Mouse (Mus musculus): ENCODE data around the gene Sort1. TPM values are rescaled to one million over a fixed set of nuclear protein-coding genes. Genes with fewer than 3 reads are reported as not detected.
"Not testable (repeated sequence)": the region's sequence is repeated elsewhere in the genome, so short reads cannot be mapped to it uniquely, and the experiment has no call there.

Gene Sort1
- polyA plus RNA-seq (2014; fragmentation: Nextera tagmentation; extraction: Ambion mirVana) = 13.8 and 16.0 TPM in 2 replicates

DNA sequence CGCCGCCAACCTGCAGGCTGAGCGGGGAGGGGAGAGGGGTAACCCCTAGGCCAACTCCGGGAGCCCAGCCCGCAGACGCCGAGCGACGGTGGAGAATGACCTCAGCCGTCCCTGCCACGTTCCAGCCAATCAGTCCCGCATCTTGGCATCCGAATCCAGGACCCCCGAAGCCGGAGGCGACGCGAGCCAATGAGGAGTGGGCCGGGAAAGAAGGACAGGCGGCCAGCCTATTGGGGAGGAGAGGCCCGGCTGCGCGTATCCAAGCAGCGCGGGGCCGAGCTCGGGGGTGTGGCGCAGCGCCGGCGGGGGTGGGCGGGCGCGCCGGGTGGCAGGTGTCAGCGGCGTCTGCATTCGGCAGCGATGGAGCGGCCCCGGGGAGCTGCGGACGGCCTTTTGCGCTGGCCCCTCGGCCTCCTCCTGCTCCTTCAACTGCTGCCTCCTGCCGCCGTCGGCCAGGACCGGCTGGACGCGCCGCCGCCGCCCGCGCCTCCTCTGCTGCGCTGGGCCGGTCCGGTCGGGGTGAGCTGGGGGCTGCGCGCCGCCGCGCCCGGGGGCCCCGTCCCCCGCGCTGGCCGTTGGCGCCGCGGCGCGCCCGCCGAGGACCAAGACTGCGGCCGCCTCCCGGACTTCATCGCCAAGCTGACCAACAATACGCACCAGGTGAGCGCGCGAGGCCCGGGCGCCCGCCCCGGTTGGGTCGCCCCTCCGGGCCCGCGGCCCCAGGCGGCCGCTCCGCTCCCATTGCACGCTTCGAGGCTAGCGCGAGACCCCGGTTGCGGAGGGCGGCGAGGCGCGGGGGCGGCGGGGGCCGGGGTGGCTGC is at the start of gene Sort1:
Gene Sort1, plus strand, starts transcription at position 302 of the 821 bp plus-strand sequence.
- no peaks in the 10 kb centered on the region for H3K36me3 ChIP-seq (replicated peaks; ENCODE audit: control insufficient read depth, insufficient read depth, low read depth, low read length)
- peak within 1 kb of the TSS; percentile 99 for H3K4me2 ChIP-seq (ENCODE audit: low read depth, low read length)
- no peaks in the 10 kb centered on the region for H3K27me3 ChIP-seq (ENCODE audit: control insufficient read depth, insufficient read depth, low read length)
- ATAC-seq (replicated peaks; ENCODE audit: insufficient number of reproducible peaks, low FRiP score, low TSS enrichment, low read depth) (peak; percentile 99), DNase-seq (ENCODE audit: low spot score) (peak; percentile 98)
- WGBS = under 1% methylated on average over 99 of the region's 109 CpGs
- H3K27ac ChIP-seq (replicated peaks; ENCODE audit: low read depth, low read length) = peak within 1 kb of the TSS; percentile 70
- peak within 1 kb of the TSS; percentile 85 for H3K4me3 ChIP-seq (ENCODE audit: low read depth, low read length)
- H3K9ac ChIP-seq (replicated peaks; ENCODE audit: low read length) = peak within 1 kb of the TSS; percentile 80
- no peaks in the 10 kb centered on the region for H3K9me3 ChIP-seq (replicated peaks; ENCODE audit: control insufficient read depth, low read length)
- H3K4me1 ChIP-seq (ENCODE audit: control insufficient read depth, insufficient read depth, low read length) = peaks cover 11% of the 10 kb centered on the region

DNA sequence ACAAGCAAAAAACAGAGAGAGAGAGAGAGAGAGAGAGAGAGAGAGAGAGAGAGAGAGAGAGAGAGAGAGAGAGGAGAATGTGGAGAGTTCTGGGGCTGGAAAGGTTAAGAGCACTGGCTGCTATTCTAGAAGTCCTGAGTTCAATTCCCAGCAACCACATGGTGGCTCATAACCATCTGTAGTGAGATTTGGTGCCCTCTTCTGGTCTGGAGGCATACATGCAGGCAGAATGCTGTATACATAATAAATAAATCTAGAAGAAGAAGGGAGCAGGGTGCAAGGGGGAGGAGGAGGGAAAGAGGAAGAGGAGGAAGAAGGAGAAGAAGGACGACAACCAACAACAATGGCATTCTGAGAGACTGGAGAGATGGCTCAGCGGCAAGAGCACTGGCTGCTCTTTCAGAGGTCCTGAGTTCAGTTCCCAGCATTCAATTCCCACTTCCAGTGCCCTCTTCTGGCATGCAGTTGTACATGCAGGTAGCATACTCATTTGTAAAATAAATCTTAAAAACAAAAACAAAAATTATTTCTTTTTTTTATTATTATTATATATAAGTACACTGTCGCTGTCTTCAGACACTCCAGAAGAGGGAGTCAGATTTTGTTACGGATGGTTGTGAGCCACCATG is 46.3 kb upstream of the Sort1 start:
- not testable (repeated sequence) for H3K4me1 ChIP-seq (ENCODE audit: control insufficient read depth, insufficient read depth, low read length); H3K27ac ChIP-seq (replicated peaks; ENCODE audit: low read depth, low read length); H3K27me3 ChIP-seq (ENCODE audit: control insufficient read depth, insufficient read depth, low read length); H3K4me3 ChIP-seq (ENCODE audit: low read depth, low read length); H3K9ac ChIP-seq (replicated peaks; ENCODE audit: low read length); H3K4me2 ChIP-seq (ENCODE audit: low read depth, low read length); H3K9me3 ChIP-seq (replicated peaks; ENCODE audit: control insufficient read depth, low read length); ATAC-seq (replicated peaks; ENCODE audit: insufficient number of reproducible peaks, low FRiP score, low TSS enrichment, low read depth); DNase-seq (ENCODE audit: low spot score); H3K36me3 ChIP-seq (replicated peaks; ENCODE audit: control insufficient read depth, insufficient read depth, low read depth, low read length)
- WGBS = 85% methylated on average over 4 of the region's 4 CpGs

DNA sequence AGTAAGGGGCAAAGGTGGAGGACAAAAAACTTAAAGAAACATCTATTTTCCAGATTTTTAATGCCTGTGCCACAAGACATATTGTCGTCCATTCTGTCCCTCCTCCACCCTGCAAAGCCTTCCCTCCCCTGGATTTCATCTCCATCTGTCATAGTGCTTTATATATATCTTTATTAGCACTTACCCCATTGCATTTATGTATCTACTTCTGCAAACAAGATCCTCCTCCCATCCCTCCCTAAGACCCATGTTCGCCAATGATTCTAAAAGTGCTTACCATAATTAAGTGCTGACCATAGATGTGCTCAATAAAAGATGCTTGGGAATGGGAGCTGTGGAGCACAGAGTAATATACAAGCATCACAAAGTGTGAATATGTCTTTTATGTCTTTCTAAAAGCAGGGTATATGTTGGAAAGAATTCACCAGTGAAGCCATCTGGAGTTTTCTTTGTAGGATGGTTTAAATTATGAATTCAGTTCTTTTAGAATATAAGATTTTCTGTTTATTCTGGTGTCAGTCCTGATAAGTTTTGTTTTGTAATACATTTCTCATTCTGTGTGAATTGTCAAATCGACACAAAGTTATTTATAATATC is 42.5 kb upstream of the Sort1 start:
- Histone ChIP-seq H3K9me3 (replicated peaks; ENCODE audit: control insufficient read depth, low read length) (no peaks in the 10 kb centered on the region), H3K4me1 (ENCODE audit: control insufficient read depth, insufficient read depth, low read length) (no peaks in the 10 kb centered on the region), H3K4me2 (ENCODE audit: low read depth, low read length) (no peak overlapping the region), H3K27ac (replicated peaks; ENCODE audit: low read depth, low read length) (no peak overlapping the region), H3K36me3 (replicated peaks; ENCODE audit: control insufficient read depth, insufficient read depth, low read depth, low read length) (no peaks in the 10 kb centered on the region), H3K27me3 (ENCODE audit: control insufficient read depth, insufficient read depth, low read length) (no peaks in the 10 kb centered on the region), H3K9ac (replicated peaks; ENCODE audit: low read length) (no peak overlapping the region), H3K4me3 (ENCODE audit: low read depth, low read length) (no peak overlapping the region)
- DNase-seq (ENCODE audit: low spot score) (no peak), ATAC-seq (replicated peaks; ENCODE audit: insufficient number of reproducible peaks, low FRiP score, low TSS enrichment, low read depth) (no peak)
- WGBS = 93% methylated on average over 3 of the region's 3 CpGs

DNA sequence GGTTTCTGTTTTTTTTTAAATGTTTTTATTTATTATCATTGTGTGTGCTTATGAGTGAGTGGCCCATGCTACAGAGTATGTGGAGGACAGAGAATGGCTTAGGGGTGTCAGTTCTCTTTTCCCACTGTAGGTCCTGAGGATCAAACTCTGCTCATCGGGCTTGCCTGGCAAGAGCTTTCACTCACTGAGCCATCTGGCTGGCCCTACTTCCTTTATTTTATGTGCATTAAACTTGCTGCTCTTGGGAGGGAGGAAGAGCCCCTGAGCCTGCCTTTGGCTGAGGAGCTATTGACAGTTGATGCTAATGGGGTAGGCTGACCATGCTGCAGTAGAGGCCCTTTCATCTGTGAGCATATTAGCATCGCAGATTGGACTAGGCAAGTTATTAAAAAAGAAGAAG is 37.0 kb upstream of the Sort1 start:
- no peaks in the 10 kb centered on the region for H3K27me3 ChIP-seq (ENCODE audit: control insufficient read depth, insufficient read depth, low read length)
- ATAC-seq (replicated peaks; ENCODE audit: insufficient number of reproducible peaks, low FRiP score, low TSS enrichment, low read depth) = no peak
- H3K9me3 ChIP-seq (replicated peaks; ENCODE audit: control insufficient read depth, low read length) = no peaks in the 10 kb centered on the region
- no peak overlapping the region for H3K9ac ChIP-seq (replicated peaks; ENCODE audit: low read length)
- no peaks in the 10 kb centered on the region for H3K4me1 ChIP-seq (ENCODE audit: control insufficient read depth, insufficient read depth, low read length)
- H3K4me2 ChIP-seq (ENCODE audit: low read depth, low read length) = no peak overlapping the region
- no peak overlapping the region for H3K4me3 ChIP-seq (ENCODE audit: low read depth, low read length)
- 94% methylated on average over 2 of the region's 2 CpGs for WGBS
- H3K36me3 ChIP-seq (replicated peaks; ENCODE audit: control insufficient read depth, insufficient read depth, low read depth, low read length) = no peaks in the 10 kb centered on the region
- no peak overlapping the region for H3K27ac ChIP-seq (replicated peaks; ENCODE audit: low read depth, low read length)
- no peak for DNase-seq (ENCODE audit: low spot score)

DNA sequence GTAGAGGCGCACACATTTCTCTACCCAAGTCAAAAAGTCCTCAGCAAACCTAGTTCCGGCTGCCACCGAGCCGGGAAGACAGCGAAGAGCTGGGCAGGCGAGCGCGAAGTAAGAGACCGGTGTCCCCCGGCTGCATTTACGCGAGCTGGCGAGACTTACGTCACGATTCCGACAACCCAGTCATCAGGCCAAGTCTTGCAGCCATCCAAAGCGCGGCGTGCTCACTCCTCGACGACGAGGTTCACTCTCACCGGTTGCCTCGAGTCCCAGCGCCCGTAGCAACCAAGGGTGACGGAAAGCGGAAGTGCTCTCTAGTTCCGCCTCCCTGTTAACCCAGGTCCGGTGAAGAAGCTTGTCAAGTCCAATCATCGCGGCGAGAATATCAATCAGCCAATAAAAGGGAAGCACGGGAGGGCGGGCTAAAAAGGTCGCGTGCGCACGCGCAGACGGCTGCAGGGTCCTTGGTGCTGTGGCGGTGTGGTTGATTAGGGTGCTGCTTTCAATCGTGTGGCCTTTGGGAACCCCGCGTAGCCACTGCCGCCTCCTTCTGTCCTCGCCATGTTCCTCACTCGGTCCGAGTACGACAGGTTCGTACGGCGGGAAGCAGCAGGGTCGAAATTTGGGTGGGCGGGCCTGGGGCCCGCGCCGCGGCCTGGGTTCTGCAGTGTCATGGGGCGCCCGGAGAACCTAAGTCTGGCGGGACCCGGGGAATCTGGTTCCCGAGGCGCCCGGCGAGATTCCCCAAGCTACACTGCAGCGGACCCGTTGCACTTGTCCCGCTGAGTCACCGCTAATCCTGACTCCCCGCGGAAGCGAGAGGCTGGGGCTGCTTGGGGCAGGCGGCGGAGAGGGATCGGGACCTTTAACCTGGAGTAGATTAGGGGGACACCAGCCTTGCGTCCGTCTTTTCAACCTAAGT is 26.9 kb upstream of the Sort1 start, which contains the start of gene Psma5:
Gene Psma5, plus strand, starts transcription at position 208 of the 919 bp plus-strand sequence.
- Histone ChIP-seq H3K36me3 (replicated peaks; ENCODE audit: control insufficient read depth, insufficient read depth, low read depth, low read length) (no peaks in the 10 kb centered on the region), H3K9ac (replicated peaks; ENCODE audit: low read length) (peak within 1 kb of the TSS; percentile 77), H3K4me3 (ENCODE audit: low read depth, low read length) (peak within 1 kb of the TSS; percentile 93), H3K9me3 (replicated peaks; ENCODE audit: control insufficient read depth, low read length) (no peaks in the 10 kb centered on the region), H3K4me1 (ENCODE audit: control insufficient read depth, insufficient read depth, low read length) (no peaks in the 10 kb centered on the region), H3K4me2 (ENCODE audit: low read depth, low read length) (peak within 1 kb of the TSS; percentile 61), H3K27me3 (ENCODE audit: control insufficient read depth, insufficient read depth, low read length) (no peaks in the 10 kb centered on the region), H3K27ac (replicated peaks; ENCODE audit: low read depth, low read length) (no peak within 1 kb of the TSS; the same call in 1 of the 2 replicates)
- DNase-seq (ENCODE audit: low spot score) (peak; percentile 99), ATAC-seq (replicated peaks; ENCODE audit: insufficient number of reproducible peaks, low FRiP score, low TSS enrichment, low read depth) (peak; percentile 99)
- WGBS = under 1% methylated on average over 79 of the region's 79 CpGs

DNA sequence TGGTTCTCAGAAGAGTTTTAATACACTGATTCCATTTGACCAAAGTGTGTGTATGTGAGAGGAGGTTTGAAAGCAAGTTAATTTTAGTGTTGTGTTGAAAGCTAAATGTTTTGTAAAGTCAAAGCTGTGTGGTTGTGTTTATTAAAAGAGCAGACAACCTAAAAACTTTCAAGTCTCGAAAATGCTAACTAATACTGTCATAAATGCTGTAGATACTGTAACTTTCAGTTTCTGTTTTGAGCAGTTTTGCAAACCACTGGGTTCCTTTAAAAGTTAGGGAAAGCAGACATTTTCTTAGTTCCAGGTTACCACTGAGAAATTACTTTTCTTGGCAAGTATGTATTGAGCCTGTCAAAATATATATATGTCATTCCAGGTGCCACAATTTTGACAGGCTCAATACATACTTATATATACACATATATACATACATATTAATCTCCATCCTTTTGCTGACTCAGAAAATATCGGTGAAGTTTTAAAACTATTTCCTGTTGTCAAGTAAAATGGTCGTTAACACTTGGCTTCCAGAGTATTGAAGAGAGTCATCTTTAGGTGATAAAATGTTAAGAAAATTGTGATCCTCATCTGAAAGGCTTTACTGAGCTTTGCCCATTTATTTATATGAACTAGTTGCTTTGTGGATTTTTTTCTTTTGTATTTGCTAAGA is 25.9 kb upstream of the Sort1 start:
- no peaks in the 10 kb centered on the region for H3K9me3 ChIP-seq (replicated peaks; ENCODE audit: control insufficient read depth, low read length)
- H3K4me3 ChIP-seq (ENCODE audit: low read depth, low read length) = peak overlapping the region; percentile 93
- no peak for DNase-seq (ENCODE audit: low spot score)
- 77% methylated on average over 3 of the region's 3 CpGs for WGBS
- 0 out of 2 replicates have a peak, but pooled peaks cover under 1% of the 10 kb centered on the region for H3K36me3 ChIP-seq (replicated peaks; ENCODE audit: control insufficient read depth, insufficient read depth, low read depth, low read length)
- no peaks in the 10 kb centered on the region for H3K27me3 ChIP-seq (ENCODE audit: control insufficient read depth, insufficient read depth, low read length)
- H3K9ac ChIP-seq (replicated peaks; ENCODE audit: low read length) = peak overlapping the region; percentile 77
- H3K4me2 ChIP-seq (ENCODE audit: low read depth, low read length) = peak overlapping the region; percentile 61
- no peak for ATAC-seq (replicated peaks; ENCODE audit: insufficient number of reproducible peaks, low FRiP score, low TSS enrichment, low read depth)
- H3K4me1 ChIP-seq (ENCODE audit: control insufficient read depth, insufficient read depth, low read length) = no peaks in the 10 kb centered on the region
- H3K27ac ChIP-seq (replicated peaks; ENCODE audit: low read depth, low read length) = no peak overlapping the region

DNA sequence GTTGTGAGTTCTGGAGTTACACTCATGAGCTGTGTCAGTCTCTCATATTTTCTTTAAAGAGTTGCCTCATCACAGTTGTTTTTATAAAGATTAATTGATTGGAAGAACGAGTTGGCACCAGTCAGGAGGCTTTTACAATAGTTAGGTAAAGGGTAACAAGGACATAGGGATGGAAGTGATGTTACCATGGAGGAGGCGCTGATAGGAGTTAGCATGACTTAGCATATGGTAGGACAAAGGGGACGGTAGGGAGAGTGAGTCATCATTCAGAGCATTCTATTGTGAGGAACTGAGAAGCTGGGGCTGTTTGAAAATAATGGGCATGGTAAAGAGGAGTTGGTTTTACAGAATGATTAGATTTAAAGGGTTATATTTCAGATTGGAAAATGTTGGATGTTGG is 24.6 kb upstream of the Sort1 start:
- peaks cover 3% of the 10 kb centered on the region; the same call in 1 of the 2 replicates for H3K36me3 ChIP-seq (replicated peaks; ENCODE audit: control insufficient read depth, insufficient read depth, low read depth, low read length)

More for the DNA sequence above, 24.6 kb upstream of the Sort1 start:
- Histone ChIP-seq H3K4me1 (ENCODE audit: control insufficient read depth, insufficient read depth, low read length) (no peaks in the 10 kb centered on the region), H3K4me2 (ENCODE audit: low read depth, low read length) (no peak overlapping the region), H3K27ac (replicated peaks; ENCODE audit: low read depth, low read length) (no peak overlapping the region), H3K4me3 (ENCODE audit: low read depth, low read length) (no peak overlapping the region), H3K9ac (replicated peaks; ENCODE audit: low read length) (no peak overlapping the region), H3K27me3 (ENCODE audit: control insufficient read depth, insufficient read depth, low read length) (no peaks in the 10 kb centered on the region), H3K9me3 (replicated peaks; ENCODE audit: control insufficient read depth, low read length) (no peaks in the 10 kb centered on the region)
- DNase-seq (ENCODE audit: low spot score) = no peak
- 78% methylated on average over 3 of the region's 3 CpGs for WGBS
- ATAC-seq (replicated peaks; ENCODE audit: insufficient number of reproducible peaks, low FRiP score, low TSS enrichment, low read depth) = no peak

All from embryonic facial prominence, embryonic 11.5 days (tissue).